Mouse (Mus musculus): Measurements from ENCODE around the gene Pan3. TPM values are rescaled to one million over a fixed set of nuclear protein-coding genes. Genes with fewer than 3 reads are reported as not detected.
"Not testable (repeated sequence)": the region's sequence is repeated elsewhere in the genome, so short reads cannot be mapped to it uniquely, and the experiment has no call there.

The Pan3 gene
- polyA plus RNA-seq, 1 experiment from 2014 or later, result 45.9 TPM

DNA sequence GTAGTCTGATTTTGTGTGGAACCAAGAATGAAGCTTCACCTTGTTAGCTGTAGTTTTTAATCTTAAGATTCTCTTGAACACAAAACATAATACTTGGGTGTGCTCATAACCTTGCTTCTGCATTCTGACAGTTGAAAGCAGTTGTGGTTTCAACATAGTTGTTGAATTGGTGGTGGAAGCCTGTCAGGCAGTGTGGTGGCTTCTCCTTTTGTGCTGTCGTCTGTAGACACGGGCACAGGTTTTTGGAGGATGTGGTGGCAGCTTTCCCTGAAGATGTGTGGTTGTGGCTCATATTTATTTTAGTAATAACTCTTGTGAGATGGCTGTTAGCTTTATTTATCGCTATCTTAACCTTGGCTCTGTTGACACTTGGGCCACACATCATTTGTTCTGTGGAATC is 97.8 kb downstream of the Pan3 start:
- Histone ChIP-seq H3K9ac (no peak overlapping the region), H3K27ac (no peak overlapping the region), H3K4me2 (no peak overlapping the region), H3K27me3 (replicated peaks) (no peaks in the 10 kb centered on the region), H3K4me1 (no peaks in the 10 kb centered on the region), H3K9me3 (replicated peaks) (no peaks in the 10 kb centered on the region), H3K36me3 (peaks cover 73% of the 10 kb centered on the region), H3K4me3 (no peak overlapping the region)
- no peak for ATAC-seq
- WGBS (ENCODE audit: insufficient replicate concordance), result 55% methylated on average over 3 of the region's 3 CpGs

DNA sequence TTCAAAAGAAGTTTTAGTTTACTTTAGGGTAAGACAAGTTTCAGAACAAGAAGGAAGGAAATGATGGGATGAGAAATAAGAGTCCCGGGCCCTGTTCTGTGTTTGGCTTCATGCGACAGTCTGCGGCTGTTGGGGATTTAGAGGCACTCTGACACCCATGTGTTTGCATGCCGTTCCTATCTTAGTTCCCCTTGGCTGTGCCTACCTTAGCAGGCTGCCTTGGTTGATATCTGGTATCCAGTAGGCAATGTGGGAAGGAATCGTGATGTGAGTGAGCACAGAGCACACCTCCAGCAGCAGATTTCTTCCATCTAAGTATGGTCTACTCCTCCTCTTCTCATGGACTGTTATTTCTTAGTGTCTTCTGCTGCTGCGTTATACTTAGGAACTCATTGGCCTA is 102.1 kb downstream of the Pan3 start:
- peaks cover 71% of the 10 kb centered on the region for H3K36me3 ChIP-seq
- ATAC-seq, result no peak

DNA sequence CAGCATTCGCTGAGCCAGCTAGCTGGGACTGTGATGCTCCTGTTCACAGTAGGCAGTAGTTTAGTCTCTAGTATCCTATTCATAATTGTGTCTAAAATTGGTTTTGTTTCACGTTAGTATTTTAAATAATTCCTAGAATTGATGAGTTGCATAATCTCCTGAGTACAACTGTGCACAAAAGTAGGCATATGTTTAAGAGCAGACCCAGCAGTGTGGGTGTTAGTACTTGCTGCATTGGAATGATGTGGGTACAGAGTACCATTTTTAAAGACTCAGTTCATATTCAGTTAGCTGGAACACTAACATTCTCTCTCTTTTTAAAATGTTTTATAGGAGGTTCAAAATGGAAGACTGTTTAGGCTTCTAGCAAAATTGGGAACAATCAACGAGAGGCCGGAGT is 109.4 kb downstream of the Pan3 start:
- no peaks in the 10 kb centered on the region for H3K4me1 ChIP-seq
- H3K4me3 ChIP-seq, result no peak overlapping the region
- no peak overlapping the region for H3K4me2 ChIP-seq
- no peak overlapping the region for H3K9ac ChIP-seq
- WGBS (ENCODE audit: insufficient replicate concordance), result 90% methylated on average over 4 of the region's 4 CpGs
- peaks cover 89% of the 10 kb centered on the region for H3K36me3 ChIP-seq
- no peak for ATAC-seq
- no peaks in the 10 kb centered on the region for H3K27me3 ChIP-seq (replicated peaks)
- no peak overlapping the region for H3K27ac ChIP-seq
- no peaks in the 10 kb centered on the region for H3K9me3 ChIP-seq (replicated peaks)

More for the DNA sequence above, 102.1 kb downstream of the Pan3 start:
- Histone ChIP-seq H3K4me3 (no peak overlapping the region), H3K27me3 (replicated peaks) (no peaks in the 10 kb centered on the region), H3K27ac (no peak overlapping the region), H3K4me2 (no peak overlapping the region), H3K4me1 (no peaks in the 10 kb centered on the region), H3K9ac (no peak overlapping the region), H3K9me3 (replicated peaks) (no peaks in the 10 kb centered on the region)
- WGBS (ENCODE audit: insufficient replicate concordance), result 84% methylated on average over 6 of the region's 6 CpGs

DNA sequence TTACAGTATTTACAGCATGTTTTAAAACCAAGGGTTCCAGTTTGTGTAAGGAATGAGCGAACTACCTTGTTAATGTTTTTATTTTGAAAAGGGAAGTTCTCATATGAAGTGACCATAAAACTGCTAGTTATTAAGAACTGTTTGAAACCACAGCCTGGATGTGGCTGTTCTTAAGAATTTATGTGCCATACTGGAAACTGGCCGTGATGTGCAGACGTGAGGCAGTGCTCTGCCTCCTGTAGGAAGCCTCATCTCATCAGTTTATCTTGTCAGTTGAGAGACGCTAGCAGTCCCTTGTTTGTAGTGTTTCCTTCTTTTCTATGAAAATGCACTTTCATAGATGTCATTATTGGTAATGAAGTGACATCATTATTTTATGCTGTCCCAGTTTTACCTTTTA is 109.9 kb downstream of the Pan3 start:
- ATAC-seq, result no peak
- Histone ChIP-seq H3K4me1 (no peaks in the 10 kb centered on the region), H3K9me3 (replicated peaks) (no peaks in the 10 kb centered on the region), H3K4me2 (no peak overlapping the region), H3K4me3 (no peak overlapping the region), H3K27ac (no peak overlapping the region), H3K9ac (no peak overlapping the region), H3K36me3 (peaks cover 90% of the 10 kb centered on the region), H3K27me3 (replicated peaks) (no peaks in the 10 kb centered on the region)
- 83% methylated on average over 4 of the region's 4 CpGs for WGBS (ENCODE audit: insufficient replicate concordance)

DNA sequence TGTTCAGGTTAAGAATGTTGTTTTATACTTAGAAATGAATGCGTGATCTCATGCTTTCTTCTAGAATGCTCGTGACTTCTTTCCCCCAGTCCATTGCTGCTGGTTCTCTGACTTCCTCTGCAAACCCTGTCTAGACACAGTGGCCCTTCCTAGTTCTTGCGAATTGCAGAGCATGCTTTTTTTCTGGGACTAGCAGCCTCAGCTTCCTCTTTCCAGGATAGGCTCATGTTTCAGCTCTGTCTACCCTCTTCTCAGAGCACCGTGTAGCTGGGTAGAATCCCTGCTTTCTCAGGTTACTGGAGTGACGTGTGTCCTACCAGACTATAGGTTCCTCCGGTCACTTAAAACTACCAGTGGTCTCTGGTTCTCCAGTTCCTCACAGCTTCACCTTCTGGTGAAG is 112.3 kb downstream of the Pan3 start:
- H3K4me2 ChIP-seq, result no peak overlapping the region
- no peaks in the 10 kb centered on the region for H3K4me1 ChIP-seq
- no peak overlapping the region for H3K9ac ChIP-seq
- no peak for ATAC-seq
- no peak overlapping the region for H3K27ac ChIP-seq
- 60% methylated on average over 6 of the region's 6 CpGs for WGBS (ENCODE audit: insufficient replicate concordance)
- no peak overlapping the region for H3K4me3 ChIP-seq
- H3K27me3 ChIP-seq (replicated peaks), result no peaks in the 10 kb centered on the region
- peaks cover 91% of the 10 kb centered on the region for H3K36me3 ChIP-seq
- no peaks in the 10 kb centered on the region for H3K9me3 ChIP-seq (replicated peaks)

DNA sequence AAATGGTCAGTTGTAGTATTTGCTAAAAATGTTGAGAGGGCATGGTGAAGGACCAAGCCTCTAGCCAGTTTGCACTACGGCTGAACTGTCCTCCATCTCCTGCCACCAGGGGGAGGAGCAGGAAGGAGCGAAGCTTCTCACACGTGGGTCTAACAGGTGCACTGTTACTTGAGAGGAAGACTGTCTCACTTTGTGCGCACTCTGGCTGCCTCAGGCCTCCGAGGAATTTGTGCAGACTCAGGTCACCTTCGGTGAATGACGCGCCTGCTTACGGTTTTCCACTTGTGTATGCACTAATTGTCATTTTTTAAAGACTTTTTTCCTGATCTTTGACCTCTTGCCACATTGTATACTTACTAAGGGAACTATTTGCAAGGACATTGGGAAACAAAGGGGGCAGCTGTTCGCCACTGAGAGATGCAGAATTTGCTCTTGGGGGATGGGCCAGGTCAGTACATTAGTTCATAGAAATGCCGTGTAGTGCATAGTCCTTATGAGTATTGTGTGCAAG is 115.8 kb downstream of the Pan3 start:
- no peaks in the 10 kb centered on the region for H3K27me3 ChIP-seq (replicated peaks)
- H3K4me2 ChIP-seq, result no peak overlapping the region
- WGBS (ENCODE audit: insufficient replicate concordance), result 72% methylated on average over 11 of the region's 11 CpGs
- ATAC-seq, result peak; percentile 67
- H3K9me3 ChIP-seq (replicated peaks), result no peaks in the 10 kb centered on the region
- no peak overlapping the region for H3K4me3 ChIP-seq
- H3K36me3 ChIP-seq, result peaks cover 92% of the 10 kb centered on the region
- H3K27ac ChIP-seq, result 0 out of 2 replicates have a peak overlapping the region, but pooled peaks have one; percentile 24
- H3K9ac ChIP-seq, result no peak overlapping the region
- no peaks in the 10 kb centered on the region for H3K4me1 ChIP-seq

DNA sequence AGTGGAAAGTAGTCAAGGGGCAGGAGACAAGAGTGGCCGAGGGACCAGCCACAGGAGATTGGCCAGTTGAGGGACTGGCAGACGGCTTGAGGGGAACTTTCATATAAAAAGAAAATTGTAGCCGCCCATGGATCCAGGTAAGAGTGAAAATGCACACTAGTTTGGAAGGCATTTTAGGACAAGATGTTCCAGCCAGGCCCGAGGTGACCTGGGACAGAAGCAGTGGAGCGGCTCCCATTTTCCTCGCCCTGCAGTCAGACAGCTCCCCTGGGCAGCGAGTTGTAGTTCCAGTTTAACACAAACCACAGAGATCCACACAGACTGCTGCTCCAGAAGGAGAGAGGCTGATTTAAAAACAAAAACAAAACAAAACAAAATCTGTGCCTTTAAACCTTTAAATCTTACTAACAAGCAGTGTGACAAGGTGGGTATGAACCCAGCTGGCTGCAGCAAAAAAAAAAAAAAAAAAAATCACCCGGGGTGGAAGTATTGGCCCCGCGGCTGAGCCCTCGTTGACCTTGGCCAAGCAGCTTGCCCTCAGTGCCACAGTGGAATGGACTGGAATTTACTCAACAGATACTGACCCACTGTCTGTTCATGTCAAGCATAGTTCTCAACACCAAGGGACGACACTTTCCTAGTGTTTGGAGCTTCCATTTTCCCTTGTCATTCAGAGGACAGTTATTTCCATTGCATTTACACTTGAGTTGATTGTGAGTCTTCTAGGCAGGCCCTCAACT is 119.2 kb downstream of the Pan3 start:
- H3K27me3 ChIP-seq (replicated peaks), result no peaks in the 10 kb centered on the region
- H3K27ac ChIP-seq, result no peak overlapping the region
- peaks cover 78% of the 10 kb centered on the region for H3K36me3 ChIP-seq
- no peak for ATAC-seq
- no peak overlapping the region for H3K9ac ChIP-seq
- H3K4me1 ChIP-seq, result no peaks in the 10 kb centered on the region
- no peaks in the 10 kb centered on the region for H3K9me3 ChIP-seq (replicated peaks)
- no peak overlapping the region for H3K4me2 ChIP-seq
- 85% methylated on average over 12 of the region's 12 CpGs for WGBS (ENCODE audit: insufficient replicate concordance)
- H3K4me3 ChIP-seq, result no peak overlapping the region

DNA sequence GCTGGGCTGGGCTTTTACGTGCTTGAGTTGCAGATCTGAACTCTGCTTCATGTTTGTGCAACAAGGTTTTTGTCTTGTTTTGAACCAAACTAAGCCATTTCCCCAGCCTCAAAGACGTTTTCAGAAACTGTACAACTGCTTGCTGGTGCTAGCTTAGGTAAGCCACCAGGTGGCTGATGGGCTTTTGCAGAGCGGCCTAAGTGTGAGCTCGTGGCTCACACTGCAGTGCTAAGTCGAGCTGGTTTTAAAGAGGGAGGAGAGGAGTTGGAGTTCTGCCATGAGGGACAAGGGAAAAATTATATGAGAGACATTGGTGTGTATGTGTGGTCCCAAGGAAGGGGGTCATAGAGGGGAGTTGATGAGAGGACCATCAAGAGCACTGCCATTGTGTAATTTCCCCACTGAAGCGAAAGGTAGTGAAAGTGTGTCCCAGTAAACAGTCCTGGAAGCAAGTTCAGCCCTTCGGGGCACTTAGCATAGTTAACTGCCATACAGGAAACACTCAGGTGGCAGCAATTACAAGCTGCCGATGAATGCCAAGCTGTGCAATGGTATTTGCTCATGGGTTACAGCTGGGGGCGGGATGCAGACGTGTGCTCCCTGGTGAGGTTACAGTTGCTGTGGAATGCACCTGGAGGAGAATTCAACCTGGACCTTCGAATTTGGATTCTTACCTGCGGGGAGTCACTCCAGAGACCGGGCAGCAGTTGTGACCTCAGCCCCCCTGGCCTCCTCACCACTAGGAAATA is 122.1 kb downstream of the Pan3 start:
- H3K9me3 ChIP-seq (replicated peaks), result no peaks in the 10 kb centered on the region
- H3K4me1 ChIP-seq, result no peaks in the 10 kb centered on the region
- H3K4me2 ChIP-seq, result no peak overlapping the region
- no peak for ATAC-seq
- peaks cover 53% of the 10 kb centered on the region for H3K36me3 ChIP-seq
- no peaks in the 10 kb centered on the region for H3K27me3 ChIP-seq (replicated peaks)
- H3K9ac ChIP-seq, result no peak overlapping the region
- H3K4me3 ChIP-seq, result no peak overlapping the region
- WGBS (ENCODE audit: insufficient replicate concordance), result 83% methylated on average over 13 of the region's 13 CpGs
- H3K27ac ChIP-seq, result no peak overlapping the region

DNA sequence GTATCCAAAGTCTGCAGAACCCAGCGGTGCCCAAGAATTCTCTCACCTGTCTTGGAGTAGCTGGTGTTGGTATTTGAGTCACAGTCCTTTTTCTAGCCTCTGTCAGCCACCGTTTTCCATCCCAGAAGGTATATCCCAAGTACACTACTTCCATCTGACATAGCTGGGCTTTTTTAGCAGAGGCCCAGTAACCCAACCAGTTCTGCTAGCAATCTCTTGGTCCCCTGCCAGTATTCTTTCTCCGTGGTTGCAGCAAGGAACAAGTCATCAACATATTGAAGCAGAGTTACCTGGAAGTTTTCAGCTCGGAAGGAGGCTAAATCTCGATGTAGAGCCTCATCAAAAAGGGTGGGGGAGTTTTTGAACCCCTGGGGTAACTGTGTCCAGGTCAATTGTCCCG is 127.7 kb downstream of the Pan3 start:
- not testable (repeated sequence) for H3K27me3 ChIP-seq (replicated peaks); H3K4me1 ChIP-seq; ATAC-seq; H3K4me3 ChIP-seq; H3K4me2 ChIP-seq; H3K9me3 ChIP-seq (replicated peaks); H3K9ac ChIP-seq; H3K27ac ChIP-seq; H3K36me3 ChIP-seq
- 59% methylated on average over 6 of the region's 6 CpGs for WGBS (ENCODE audit: insufficient replicate concordance)

DNA sequence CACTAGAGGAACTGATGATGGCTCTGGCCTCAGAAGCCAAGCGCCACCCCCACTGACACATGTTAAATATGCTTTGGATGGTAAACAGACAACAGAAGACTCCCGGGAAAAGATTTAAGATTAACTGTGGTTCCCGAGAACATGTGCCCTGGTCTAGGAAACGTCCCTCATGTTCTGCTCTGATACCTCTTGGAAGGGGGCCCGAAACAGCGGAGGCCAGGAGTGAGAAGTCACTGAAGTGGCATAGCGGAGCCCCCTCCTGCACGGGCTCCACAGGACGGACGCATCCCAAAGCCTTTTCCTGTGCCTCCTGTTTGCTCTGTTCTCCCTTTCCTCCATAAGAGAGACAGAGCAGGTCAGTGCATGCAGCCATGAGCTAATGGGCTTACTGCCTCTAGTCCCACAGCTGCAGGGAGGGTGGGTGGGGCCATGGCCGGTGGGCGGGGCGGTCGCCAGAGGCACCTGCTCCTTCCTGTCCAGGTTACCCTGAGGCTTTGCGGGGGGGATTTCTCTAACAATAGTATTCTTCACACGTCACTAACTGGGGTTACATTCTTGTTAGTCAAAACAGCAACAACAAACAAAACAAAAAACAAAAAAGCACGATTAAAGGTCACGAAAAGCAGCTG is 133.7 kb downstream of the Pan3 start:
- no peaks in the 10 kb centered on the region for H3K9me3 ChIP-seq (replicated peaks)
- no peaks in the 10 kb centered on the region for H3K27me3 ChIP-seq (replicated peaks)
- WGBS (ENCODE audit: insufficient replicate concordance), result 62% methylated on average over 18 of the region's 18 CpGs
- H3K4me3 ChIP-seq, result no peak overlapping the region
- peaks cover 7% of the 10 kb centered on the region; the same call in 1 of the 2 replicates for H3K4me1 ChIP-seq
- H3K36me3 ChIP-seq, result no peaks in the 10 kb centered on the region
- H3K4me2 ChIP-seq, result peak overlapping the region; percentile 33
- no peak overlapping the region for H3K9ac ChIP-seq
- ATAC-seq, result no peak
- H3K27ac ChIP-seq, result no peak overlapping the region

DNA sequence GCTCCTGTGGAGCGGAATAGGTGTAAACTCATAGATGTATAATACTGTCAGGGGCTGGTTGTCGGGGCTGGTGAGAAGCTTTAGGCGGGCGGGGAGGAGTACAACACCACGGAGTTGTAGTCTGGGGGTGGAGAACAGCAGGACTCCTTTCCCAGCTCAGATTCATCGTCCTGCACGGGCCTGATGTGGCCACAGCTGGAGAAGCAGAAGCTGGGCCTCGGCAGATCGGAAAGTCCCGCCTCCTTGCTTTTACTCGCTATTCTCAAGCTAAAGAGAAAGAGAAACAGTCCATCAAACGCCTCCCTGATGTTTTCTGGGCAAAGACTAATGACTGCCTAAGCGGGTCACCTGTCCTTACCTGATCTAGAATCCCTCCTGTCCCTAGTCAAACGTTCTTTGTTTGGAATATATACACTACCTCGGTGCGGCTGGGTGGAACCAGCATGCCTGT is 134.2 kb downstream of the Pan3 start:
- Histone ChIP-seq H3K9me3 (replicated peaks) (no peaks in the 10 kb centered on the region), H3K9ac (no peak overlapping the region), H3K4me3 (no peak overlapping the region), H3K4me2 (peak overlapping the region; percentile 33), H3K27ac (no peak overlapping the region), H3K36me3 (no peaks in the 10 kb centered on the region), H3K27me3 (replicated peaks) (no peaks in the 10 kb centered on the region), H3K4me1 (peaks cover 7% of the 10 kb centered on the region; the same call in 1 of the 2 replicates)
- WGBS (ENCODE audit: insufficient replicate concordance), result 41% methylated on average over 16 of the region's 16 CpGs
- ATAC-seq, result no peak

DNA sequence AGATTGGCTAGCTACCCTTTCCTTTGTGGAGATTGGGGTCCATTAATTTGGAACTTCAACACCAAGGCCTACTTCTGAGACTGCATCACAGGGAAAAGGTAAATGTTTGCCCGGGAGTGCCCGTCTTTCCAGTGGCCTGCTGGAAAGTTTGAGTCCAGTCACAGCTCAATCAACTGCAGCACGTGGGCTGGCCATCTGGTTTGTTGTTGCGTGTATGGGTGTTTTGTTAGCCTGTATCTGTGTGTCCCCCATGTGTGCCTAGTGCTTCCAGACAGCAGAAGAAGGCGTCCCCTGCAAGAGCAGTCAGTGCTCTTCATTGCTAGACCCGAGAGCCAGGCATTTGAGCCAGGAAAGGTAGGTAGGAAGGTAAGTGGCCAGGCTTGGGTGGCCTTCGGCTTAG is 135.5 kb downstream of the Pan3 start:
- Histone ChIP-seq H3K4me1 (peaks cover 7% of the 10 kb centered on the region; the same call in 1 of the 2 replicates), H3K9ac (no peak overlapping the region), H3K36me3 (no peaks in the 10 kb centered on the region), H3K4me2 (no peak overlapping the region), H3K27ac (no peak overlapping the region), H3K4me3 (no peak overlapping the region), H3K9me3 (replicated peaks) (no peaks in the 10 kb centered on the region), H3K27me3 (replicated peaks) (no peaks in the 10 kb centered on the region)
- 70% methylated on average over 7 of the region's 7 CpGs for WGBS (ENCODE audit: insufficient replicate concordance)
- ATAC-seq, result no peak
